Mouse (Mus musculus) gastrocnemius, adult 2 months (tissue): Measurements from ENCODE around the gene Parp2. TPM values are rescaled to one million over a fixed set of nuclear protein-coding genes. Genes with fewer than 3 reads are reported as not detected.
"Not testable (repeated sequence)": the region's sequence is repeated elsewhere in the genome, so short reads cannot be mapped to it uniquely, and the experiment has no call there.

ENCODE experiments used
- DNase-seq: peaks from one replicate; pipeline ENCODE4 v3.0.0; 2022
- H3K27ac ChIP-seq: fragments of 200-600 bp; 2 replicates; pipeline ENCODE4 v1.8.1; 2022; ENCODE audit warnings: mild to moderate bottlenecking
- H3K4me3 ChIP-seq: fragments of 200-600 bp; 2 replicates; pipeline ENCODE4 v1.8.1; 2022; ENCODE audit warnings: mild to moderate bottlenecking, moderate library complexity
- CTCF ChIP-seq: fragments of 200-600 bp; IDR thresholded peaks from 2 replicates; pipeline ENCODE4 v1.8.1; 2022; ENCODE audit warnings: antibody characterized with exemption, mild to moderate bottlenecking, moderate library complexity
- intact Hi-C: fragments of 180-260 bp; cut with DNase I; formaldehyde crosslinking; loops from one replicate; pipeline ENCODE4 v1.15.1; 2025
- total RNA-seq, 2 experiments: library from RNA; stranded (reverse); gene quantifications; 2 replicates each; pipeline ENCODE4 v1.2.3; 2021

Gene Parp2
- total RNA-seq, 2 experiments from 2014 or later, result 10.2 TPM

- DNase-seq, result no peak
- TF ChIP-seq CTCF, result no peak
- H3K4me3 ChIP-seq, result no peak overlapping the region
- H3K27ac ChIP-seq, result no peak overlapping the region
- intact Hi-C loops, result no loop called here
These were observed 48.1 kb downstream of the Parp2 start for GRCm38 (mm10) chr14:50855788-50856187.

- DNase-seq, result no peak
- intact Hi-C loops, result no loop called here
- Histone ChIP-seq H3K27ac (no peak overlapping the region), H3K4me3 (no peak overlapping the region)
- TF ChIP-seq CTCF, result no peak
These were observed 55.0 kb downstream of the Parp2 start for GRCm38 (mm10) chr14:50862641-50863040.

GRCm38 (mm10) chr14:50865005-50865404, 57.4 kb downstream of the Parp2 start:
- H3K4me3 ChIP-seq, DNase-seq, H3K27ac ChIP-seq, intact Hi-C loops: not testable (repeated sequence)

- TF ChIP-seq CTCF, result no peak
- intact Hi-C loops, result no loop called here
- Histone ChIP-seq H3K4me3 (no peak overlapping the region), H3K27ac (no peak overlapping the region)
- no peak for DNase-seq
These were observed 59.3 kb downstream of the Parp2 start for GRCm38 (mm10) chr14:50866966-50867365.

- intact Hi-C loops, result no loop called here
- no peak for TF ChIP-seq CTCF
- no peak overlapping the region for H3K4me3 ChIP-seq
- H3K27ac ChIP-seq, result no peak overlapping the region
- no peak for DNase-seq
These were observed 60.6 kb downstream of the Parp2 start for GRCm38 (mm10) chr14:50868211-50868610.

- no peak overlapping the region for H3K4me3 ChIP-seq
- no peak for DNase-seq
- TF ChIP-seq CTCF, result no peak
- intact Hi-C loops, result no loop called here
- H3K27ac ChIP-seq, result no peak overlapping the region
These were observed 61.0 kb downstream of the Parp2 start for GRCm38 (mm10) chr14:50868656-50869055.

- no peak for TF ChIP-seq CTCF
- DNase-seq, result peak; percentile 86
- Histone ChIP-seq H3K27ac (peak within 1 kb of the TSS; percentile 93), H3K4me3 (peak within 1 kb of the TSS; percentile 86)
- intact Hi-C loops, result loop anchor here (5.0 kb wide), 1 partner anchor 63 kb away; the partner anchor contains the start of genes Ccnb1ip1 and Parp2
These were observed 62.5 kb downstream of the Parp2 start, which contains the start of gene Tep1 for GRCm38 (mm10) chr14:50869889-50870804. Gene Tep1, minus strand, starts transcription at chr14:50870560.

- H3K4me3 ChIP-seq, result peak overlapping the region; percentile 86
- peak overlapping the region; percentile 93 for H3K27ac ChIP-seq
- intact Hi-C loops, result loop anchor here (5.0 kb wide), 1 partner anchor 63 kb away; the partner anchor contains the start of genes Ccnb1ip1 and Parp2
- no peak for TF ChIP-seq CTCF
- DNase-seq, result no peak
These were observed 63.1 kb downstream of the Parp2 start for GRCm38 (mm10) chr14:50870805-50871143.

Other genes with a start within 250 kb of the Parp2 start
- gene Olfr744, start 193.0 kb upstream of the Parp2 start, total RNA-seq, result not detected
- gene Olfr745, start 168.5 kb upstream of the Parp2 start, total RNA-seq, result not detected
- not detected for gene Olfr746, start 160.8 kb upstream of the Parp2 start, total RNA-seq
- not detected for gene Olfr747, start 114.6 kb upstream of the Parp2 start, total RNA-seq
- gene Olfr748, start 100.5 kb upstream of the Parp2 start, total RNA-seq, result not detected
- gene Olfr749, start 62.7 kb upstream of the Parp2 start, total RNA-seq, result not detected
- gene Ttc5, start 22.3 kb upstream of the Parp2 start, total RNA-seq, result 1 to 10 TPM; 6.2 to 6.4 TPM
- not detected for gene Ccnb1ip1, start 109 bp upstream of the Parp2 start, total RNA-seq
- 1 to 10 TPM; 6.6 to 9.5 TPM for gene Tep1, start 62.7 kb downstream of the Parp2 start, total RNA-seq
- 10 to 100 TPM; 68.8 to 76.8 TPM for gene Klhl33, start 89.7 kb downstream of the Parp2 start, total RNA-seq
- 10 to 100 TPM; 45.3 to 63.1 TPM for gene Osgep, start 117.1 kb downstream of the Parp2 start, total RNA-seq
- gene Apex1, start 117.1 kb downstream of the Parp2 start, total RNA-seq, result 10 to 100 TPM; 28.0 to 28.1 TPM
- 10 to 100 TPM; 16.2 to 16.6 TPM for gene Pip4p1, start 123.0 kb downstream of the Parp2 start, total RNA-seq
- 1 to 10 TPM; 3.6 to 5.9 TPM for gene Pnp, start 123.2 kb downstream of the Parp2 start, total RNA-seq
- 1 to 10 TPM; 2.9 to 7.8 TPM for gene Gm49342, start 136.7 kb downstream of the Parp2 start, total RNA-seq
- gene Pnp2, start 148.2 kb downstream of the Parp2 start, total RNA-seq, result under 1 TPM in 1 of 2 experiments, not detected in 1; 0.47 TPM
- not detected for gene Rnase10, start 199.9 kb downstream of the Parp2 start, total RNA-seq
- gene Rnase9, start 234.0 kb downstream of the Parp2 start, total RNA-seq, result not detected
- not detected for gene Rnase11, start 242.3 kb downstream of the Parp2 start, total RNA-seq
- not detected for gene Rnase12, start 249.8 kb downstream of the Parp2 start, total RNA-seq